ENCODE assay signal across 8 mouse cellular contexts in genomic region chr8:123352786-123353185, GRCm38 (mm10). TPM values are rescaled to one million over a fixed set of nuclear protein-coding genes. Genes with fewer than 3 reads are reported as not detected.
A peak's percentile ranks its signal among the peaks of the same experiment; 100 is the strongest.
DNase-seq lines count a peak whose midpoint lies in the region; ATAC-seq and TF ChIP-seq lines count a peak whose summit lies in the region.

No protein-coding gene starts in this region.

- ATAC-seq in stomach, postnatal 0 days (ENCODE audit: low FRiP score, low TSS enrichment) = 0 out of 2 replicates have a peak, but pooled peaks have one; percentile 44

- peak; percentile 66 for DNase-seq in heart, postnatal 4 days
- DNase-seq in heart, adult 11 months = no peak
- peak; percentile 25 for DNase-seq in CH12.LX (ENCODE audit: extremely low read depth)
- DNase-seq in adrenal gland, postnatal 25 days = peak; percentile 45
- DNase-seq in induced T-regulatory cell, adult 2 months (ENCODE audit: low read depth) = peak; percentile 36
- no peak for DNase-seq in lung, adult 2 months
- peak; percentile 81 for DNase-seq in stomach, postnatal 0 days (ENCODE audit: low spot score)
- no peak for DNase-seq in spleen, postnatal 4 days (ENCODE audit: low spot score in 2 of 2)

- WGBS in lung, adult 2 months = 34% methylated on average over 13 of the region's 13 CpGs
- WGBS in stomach, postnatal 0 days = 40% methylated on average over 13 of the region's 13 CpGs

- no peak overlapping the region for H3K4me3 ChIP-seq in CH12.LX (replicated peaks in 1 of 3; ENCODE audit: low read depth in 2 of 3, low read length in 2 of 3, poor library complexity in 1 of 3)
- no peak overlapping the region for H3K4me3 ChIP-seq in lung, adult 2 months (replicated peaks; ENCODE audit: extremely low read depth, low read depth, low read length)
- no peak overlapping the region for H3K4me3 ChIP-seq in stomach, postnatal 0 days (ENCODE audit: low read depth, low read length)

- no peaks in the 10 kb centered on the region for H3K79me2 ChIP-seq in CH12.LX (replicated peaks; ENCODE audit: control insufficient read depth, extremely low read depth, insufficient read depth, poor library complexity, severe bottlenecking)

- no peak overlapping the region for H3K27ac ChIP-seq in CH12.LX (ENCODE audit: insufficient read depth, low read depth)
- H3K27ac ChIP-seq in stomach, postnatal 0 days (replicated peaks) = no peak overlapping the region

- no peak overlapping the region for H3K9ac ChIP-seq in CH12.LX (ENCODE audit: insufficient read depth, low read depth)
- H3K9ac ChIP-seq in stomach, postnatal 0 days (ENCODE audit: low read length) = no peak overlapping the region

- no peaks in the 10 kb centered on the region for H3K9me3 ChIP-seq in CH12.LX (replicated peaks; ENCODE audit: low read length)
- H3K9me3 ChIP-seq in stomach, postnatal 0 days (ENCODE audit: control insufficient read depth, low read length) = no peaks in the 10 kb centered on the region

- no peak overlapping the region for H3K4me2 ChIP-seq in CH12.LX (ENCODE audit: insufficient read depth, low read depth, poor library complexity, severe bottlenecking)
- no peak overlapping the region for H3K4me2 ChIP-seq in stomach, postnatal 0 days (replicated peaks; ENCODE audit: low read depth)

- peaks cover 0 to 8% of the 10 kb centered on the region in 2 experiments for H3K36me3 ChIP-seq in CH12.LX (replicated peaks in 1 of 2; ENCODE audit: control insufficient read depth in 1 of 2, insufficient read depth in 1 of 2, low read length in 1 of 2)
- no peaks in the 10 kb centered on the region for H3K36me3 ChIP-seq in stomach, postnatal 0 days (ENCODE audit: control insufficient read depth, insufficient read depth, low read length)

- dilution Hi-C loops in CH12.LX (cut with MboI; ENCODE audit: extremely low pct_ligation_motif_present, extremely low pct_unique_long_range_greater_than_20kb, low sequenced_read_pairs) = no loop called here

- no peak for TF ChIP-seq POLR2A in CH12.LX (IDR thresholded peaks at IDR 0.05; ENCODE audit: low read depth, low read length)
- TF ChIP-seq POLR2A in lung, adult 2 months (IDR thresholded peaks at IDR 0.05; ENCODE audit: borderline replicate concordance, extremely low read depth, low read depth, low read length) = no peak

- TF ChIP-seq EP300 in CH12.LX (IDR thresholded peaks at IDR 0.05; ENCODE audit: low read length) = no peak
- no peak for TF ChIP-seq EP300 in stomach, postnatal 0 days (optimal IDR thresholded peaks at IDR 0.05)

- no peaks in the 10 kb centered on the region for H3K27me3 ChIP-seq in CH12.LX (replicated peaks)
- no peaks in the 10 kb centered on the region for H3K27me3 ChIP-seq in stomach, postnatal 0 days (ENCODE audit: control insufficient read depth, insufficient read depth, low read length)

- in situ Hi-C loops in CH12.LX (cut with MboI; ENCODE audit: low pct_ligation_motif_present, low pct_unique_long_range_greater_than_20kb, low sequenced_read_pairs) = no loop called here

- TF ChIP-seq RAD21 in CH12.LX (IDR thresholded peaks at IDR 0.05; ENCODE audit: low read depth, low read length) = peak; percentile 68

- TF ChIP-seq CTCF in CH12.LX (conservative IDR thresholded peaks at IDR 0.05 in 1 of 2, IDR thresholded peaks at IDR 0.05 in 1 of 2; ENCODE audit: low read depth in 2 of 2, low read length in 2 of 2) = peak in 1 of 2 experiments; percentile 73; a peak in 2 of 4 replicates
- peak; percentile 56 for TF ChIP-seq CTCF in lung, adult 2 months (IDR thresholded peaks at IDR 0.05; ENCODE audit: insufficient read depth, low read length)
- TF ChIP-seq CTCF in stomach, postnatal 0 days (IDR thresholded peaks at IDR 0.05; ENCODE audit: low read depth) = peak; percentile 86

- H3K4me1 ChIP-seq in CH12.LX (ENCODE audit: control insufficient read depth in 1 of 2, insufficient read depth in 2 of 2) = peaks cover 0 to 3% of the 10 kb centered on the region in 2 experiments; a peak in 1 of 4 replicates
- no peaks in the 10 kb centered on the region for H3K4me1 ChIP-seq in lung, adult 2 months (ENCODE audit: control insufficient read depth, insufficient read depth, low read length)
- no peaks in the 10 kb centered on the region for H3K4me1 ChIP-seq in stomach, postnatal 0 days (replicated peaks; ENCODE audit: control insufficient read depth, insufficient read depth)

TF ChIP-seq in CH12.LX, 34 proteins besides CTCF, POLR2A, EP300 and RAD21:
- TF ChIP-seq ZNF384 (IDR thresholded peaks at IDR 0.05; ENCODE audit: low read depth, low read length) (peak; percentile 53; the same call in 1 of the 2 replicates), ZKSCAN1 (IDR thresholded peaks at IDR 0.05; ENCODE audit: borderline replicate concordance, low read depth, low read length) (no peak), SMC3 (IDR thresholded peaks at IDR 0.05; ENCODE audit: low read depth, low read length) (peak; percentile 58)

RNA-seq across cellular contexts. Expression of gene Spire2, which starts 20.3 kb away (rescaled TPM):
- total RNA-seq in heart, postnatal 4 days (2021) = under 1 TPM; 0.38 to 0.61 TPM
- total RNA-seq in CH12.LX (2012; rRNA removed) (2.3 and 2.9 TPM in 2 replicates), CH12.LX (2014; rRNA removed) (0.96 and 1.1 TPM in 2 replicates)
- polyA plus RNA-seq in CH12.LX (2012; ENCODE audit: insufficient read length, low read depth) = 2.3 and 2.6 TPM in 2 replicates
- 1.7 and 2.2 TPM in 2 replicates for total RNA-seq in adrenal gland, postnatal 25 days (2021)
- polyA plus RNA-seq in lung, adult 2 months (2012; rRNA removed) = 5.2 TPM in 2 replicates
- 12.4 and 13.1 TPM in 2 replicates for polyA plus RNA-seq in stomach, postnatal 0 days (2015; fragmentation: Nextera tagmentation; extraction: Ambion mirVana)

RNA-seq across cellular contexts. Expression of gene Tcf25, which starts 20.8 kb away (rescaled TPM):
- 100 to 1,000 TPM; 174 to 178 TPM for total RNA-seq in heart, postnatal 4 days (2021)
- 142 and 168 TPM in 2 replicates for total RNA-seq in CH12.LX (2012; rRNA removed)
- 204 and 207 TPM in 2 replicates for total RNA-seq in CH12.LX (2014; rRNA removed)
- polyA plus RNA-seq in CH12.LX (2012; ENCODE audit: insufficient read length, low read depth) = 393 and 396 TPM in 2 replicates
- 203 and 237 TPM in 2 replicates for total RNA-seq in adrenal gland, postnatal 25 days (2021)
- 150 and 188 TPM in 2 replicates for polyA plus RNA-seq in lung, adult 2 months (2012; rRNA removed)
- polyA plus RNA-seq in stomach, postnatal 0 days (2015; fragmentation: Nextera tagmentation; extraction: Ambion mirVana) = 133 and 146 TPM in 2 replicates

RNA-seq across cellular contexts. Expression of gene Fanca, which starts 34.4 kb away (rescaled TPM):
- 10 to 100 TPM; 16.7 to 22.9 TPM for total RNA-seq in heart, postnatal 4 days (2021)
- total RNA-seq in CH12.LX (2012; rRNA removed) (39.2 and 50.7 TPM in 2 replicates), CH12.LX (2014; rRNA removed) (21.9 and 26.7 TPM in 2 replicates)
- 57.8 and 60.6 TPM in 2 replicates for polyA plus RNA-seq in CH12.LX (2012; ENCODE audit: insufficient read length, low read depth)
- total RNA-seq in adrenal gland, postnatal 25 days (2021) = 6.6 and 15.5 TPM in 2 replicates
- polyA plus RNA-seq in lung, adult 2 months (2012; rRNA removed) = 17.8 and 21.8 TPM in 2 replicates
- 5.3 and 5.7 TPM in 2 replicates for polyA plus RNA-seq in stomach, postnatal 0 days (2015; fragmentation: Nextera tagmentation; extraction: Ambion mirVana)

RNA-seq across cellular contexts. Expression of gene Mc1r, which starts 54.1 kb away (rescaled TPM):
- not detected for total RNA-seq in heart, postnatal 4 days (2021)
- total RNA-seq in CH12.LX (2012; rRNA removed) (0.04 TPM in 1 of 2 replicates, not detected in the other), CH12.LX (2014; rRNA removed) (not detected in 2 replicates)
- 0.07 TPM in 1 of 2 replicates, not detected in the other for polyA plus RNA-seq in CH12.LX (2012; ENCODE audit: insufficient read length, low read depth)
- not detected in 2 replicates for total RNA-seq in adrenal gland, postnatal 25 days (2021)
- not detected in 2 replicates for polyA plus RNA-seq in lung, adult 2 months (2012; rRNA removed)
- polyA plus RNA-seq in stomach, postnatal 0 days (2015; fragmentation: Nextera tagmentation; extraction: Ambion mirVana) = 0.05 TPM in 1 of 2 replicates, not detected in the other

RNA-seq across cellular contexts. Expression of gene Tubb3, which starts 58.4 kb away (rescaled TPM):
- total RNA-seq in heart, postnatal 4 days (2021) = 1 to 10 TPM; 1.8 to 2.5 TPM
- 1.8 and 3.1 TPM in 2 replicates for total RNA-seq in CH12.LX (2012; rRNA removed)
- total RNA-seq in CH12.LX (2014; rRNA removed) = 1.3 and 2.2 TPM in 2 replicates
- polyA plus RNA-seq in CH12.LX (2012; ENCODE audit: insufficient read length, low read depth) = 1.8 and 2.6 TPM in 2 replicates
- 1.7 and 2.8 TPM in 2 replicates for total RNA-seq in adrenal gland, postnatal 25 days (2021)
- polyA plus RNA-seq in lung, adult 2 months (2012; rRNA removed) = 1.2 and 1.4 TPM in 2 replicates
- polyA plus RNA-seq in stomach, postnatal 0 days (2015; fragmentation: Nextera tagmentation; extraction: Ambion mirVana) = 24.4 and 24.7 TPM in 2 replicates

Comparison
In these comparisons a context has a peak if more than half of its experiments do, and no peak if none do; other contexts are left out.
1. DNase-seq: peak in heart, postnatal 4 days (single experiment), CH12.LX (single experiment), adrenal gland, postnatal 25 days (single experiment), induced T-regulatory cell, adult 2 months (single experiment) and stomach, postnatal 0 days (single experiment); none in heart, adult 11 months (single experiment), lung, adult 2 months (single experiment) and spleen, postnatal 4 days (0 of 2).